Mouse (Mus musculus): ENCODE results near the gene Prtn3.

Gene Prtn3

DNA sequence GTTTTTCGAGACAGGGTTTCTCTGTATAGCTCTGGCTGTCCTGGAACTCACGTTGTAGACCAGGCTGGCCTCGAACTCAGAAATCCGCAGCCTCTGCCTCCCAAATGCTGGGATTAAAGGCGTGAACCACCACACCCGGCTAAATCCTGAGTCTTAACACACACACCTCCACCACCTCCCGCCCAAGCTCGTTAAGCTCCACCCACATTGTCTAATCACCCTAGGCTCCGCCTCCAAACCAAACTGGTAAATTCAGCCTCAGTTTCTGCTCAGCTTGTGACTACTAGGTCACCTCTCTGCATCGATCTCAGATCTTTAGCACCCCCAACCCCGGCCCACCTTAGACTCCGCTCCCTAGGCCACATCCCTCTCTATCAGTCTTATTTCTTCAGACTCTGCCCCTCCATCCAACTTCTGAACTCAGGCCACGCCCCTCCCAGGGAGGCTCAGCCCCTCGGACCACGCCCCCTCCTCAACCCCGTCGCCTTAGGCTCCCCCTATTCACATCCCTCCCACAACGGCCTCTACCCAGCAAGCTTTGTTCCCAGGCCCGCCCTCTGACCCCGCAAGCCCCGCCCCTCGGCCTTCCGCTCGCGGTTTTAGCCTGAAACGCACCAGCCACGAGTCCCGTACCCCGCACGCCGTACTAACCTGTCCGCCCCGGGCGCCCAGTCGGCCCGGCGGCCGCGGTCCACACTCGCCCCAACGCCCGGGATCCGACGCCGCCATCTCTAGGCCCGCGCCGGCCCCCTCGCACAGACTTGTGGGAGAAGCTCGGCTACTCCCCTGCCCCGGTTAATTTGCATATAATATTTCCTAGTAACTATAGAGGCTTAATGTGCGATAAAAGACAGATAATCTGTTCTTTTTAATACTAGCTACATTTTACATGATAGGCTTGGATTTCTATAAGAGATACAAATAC lies 34.2 kb downstream of the Prtn3 start, which contains the start of gene Med16:
Gene Med16 (minus strand): TSS at position 757 of the 925 bp plus-strand sequence.
- peak; percentile 96 for DNase-seq (ENCODE audit: low read depth, low spot score)

DNA sequence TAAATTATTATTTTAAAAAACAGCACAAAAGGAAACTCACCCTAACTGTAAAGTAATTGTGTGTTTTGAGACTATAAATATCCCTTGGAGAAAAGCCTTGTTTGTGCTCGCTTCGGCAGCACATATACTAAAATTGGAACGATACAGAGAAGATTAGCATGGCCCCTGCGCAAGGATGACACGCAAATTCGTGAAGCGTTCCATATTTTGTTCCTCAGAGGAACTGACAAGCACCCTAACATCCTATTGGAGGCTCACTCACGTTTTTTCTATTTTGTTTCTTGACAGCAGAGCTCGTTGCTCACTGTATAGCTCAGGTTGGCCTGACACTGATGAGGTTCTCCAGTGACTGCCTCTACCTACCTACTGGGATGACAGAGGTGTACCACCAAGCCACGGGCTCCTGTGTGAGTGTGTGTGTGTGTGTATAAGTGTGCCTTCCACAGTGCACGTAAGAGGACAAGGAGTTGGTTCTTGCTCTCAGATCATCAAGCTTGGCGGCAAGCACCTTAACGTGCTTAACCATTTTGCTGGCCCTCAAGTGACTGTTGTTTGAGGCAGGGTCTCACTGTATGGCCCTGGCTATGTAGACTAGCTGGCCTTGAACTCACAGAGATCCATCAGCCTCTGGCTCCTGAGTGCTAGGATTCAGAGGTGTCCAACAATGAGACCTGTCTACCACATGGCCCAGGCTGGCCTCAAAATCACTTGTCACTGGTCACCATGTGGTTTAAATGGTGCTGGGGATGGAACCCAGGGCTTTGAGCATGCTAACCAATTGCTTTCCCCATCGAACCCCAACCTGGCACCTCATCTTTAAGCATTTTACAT lies 35.0 kb downstream of the Prtn3 start:
- no peak for DNase-seq (ENCODE audit: low read depth, low spot score)

DNA sequence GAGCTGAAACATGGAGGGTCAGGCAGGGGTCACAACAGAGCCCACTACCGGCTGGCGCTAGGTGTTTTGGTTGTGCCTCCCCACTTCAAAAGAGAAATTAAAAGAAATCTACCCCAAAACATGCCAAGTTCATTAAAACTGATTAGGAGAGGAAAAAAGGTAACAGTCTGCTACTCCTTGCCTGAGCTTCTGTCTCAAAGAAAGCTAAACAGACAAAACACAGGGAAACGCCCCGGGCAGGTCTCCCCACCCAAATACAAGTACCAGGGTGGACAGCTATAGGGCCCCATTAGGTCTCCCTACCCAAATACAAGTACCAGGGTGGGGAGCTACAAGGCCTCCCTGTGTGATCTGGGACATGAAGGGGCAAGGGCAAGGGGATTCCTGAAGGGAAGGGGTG lies 36.3 kb downstream of the Prtn3 start, which contains the start of gene Gm26602:
Gene Gm26602 (plus strand): TSS at position 301 of the 400 bp plus-strand sequence.
- DNase-seq (ENCODE audit: low read depth, low spot score), result no peak

DNA sequence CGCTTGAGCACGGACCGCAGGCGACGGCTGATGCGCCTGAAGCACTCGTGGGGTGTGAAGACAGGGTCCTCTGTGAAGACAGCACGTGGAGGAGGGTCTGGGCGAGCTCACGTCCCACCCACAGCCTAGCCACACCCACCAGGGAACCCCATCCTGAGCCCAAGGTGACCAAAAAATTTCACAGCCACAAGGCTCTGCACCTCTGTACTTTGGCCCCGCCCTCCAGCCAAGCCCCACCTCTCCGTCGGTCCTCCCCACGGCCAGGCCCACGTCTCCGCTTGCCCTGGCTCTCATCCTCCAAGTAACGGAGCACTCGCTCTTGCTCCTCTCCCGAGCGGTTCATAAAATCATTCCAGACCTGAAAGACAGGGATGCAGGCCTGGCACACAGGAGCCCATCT lies 38.1 kb downstream of the Prtn3 start:
- no peak for DNase-seq (ENCODE audit: low read depth, low spot score)

DNA sequence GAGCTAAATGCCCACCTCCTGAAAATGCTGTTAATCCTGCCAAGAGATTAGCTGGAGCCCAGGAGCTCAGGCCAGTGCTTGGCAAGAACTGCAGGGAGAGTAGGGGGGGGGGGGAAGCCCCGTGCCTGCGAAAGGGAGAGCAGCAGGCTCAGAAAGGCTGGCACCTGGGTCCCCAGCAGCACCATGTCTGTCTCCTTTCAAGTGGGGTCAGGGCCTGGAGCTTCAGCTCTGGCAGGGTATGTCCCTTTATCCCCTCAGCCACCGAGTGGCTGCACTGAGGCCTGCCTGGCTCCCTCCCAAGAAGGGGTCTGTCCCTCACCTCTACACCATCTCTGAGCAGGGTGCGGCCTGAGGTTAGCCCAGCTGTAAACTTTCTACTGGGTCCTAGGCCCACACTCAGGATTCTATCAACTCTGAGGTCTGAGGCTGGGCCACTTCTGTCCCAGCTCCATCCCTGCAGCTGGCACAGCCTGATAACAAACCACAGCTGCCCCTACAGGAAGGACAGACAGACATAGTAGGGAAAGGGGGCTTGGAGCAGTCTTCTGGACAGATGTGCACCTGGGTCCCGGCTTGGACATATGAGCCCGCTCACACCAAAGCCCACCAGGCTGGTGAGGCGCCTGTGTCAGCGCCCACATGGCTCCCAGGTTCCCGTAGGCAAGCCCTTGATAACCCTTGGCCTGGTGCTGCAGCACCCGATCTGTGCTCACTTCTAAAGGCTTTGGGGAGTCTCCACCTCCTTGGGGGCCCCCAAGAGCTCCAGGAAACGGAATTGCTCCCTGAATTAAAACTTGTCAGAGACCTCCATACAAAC lies 40.1 kb downstream of the Prtn3 start:
- no peak for DNase-seq (ENCODE audit: low read depth, low spot score)

DNA sequence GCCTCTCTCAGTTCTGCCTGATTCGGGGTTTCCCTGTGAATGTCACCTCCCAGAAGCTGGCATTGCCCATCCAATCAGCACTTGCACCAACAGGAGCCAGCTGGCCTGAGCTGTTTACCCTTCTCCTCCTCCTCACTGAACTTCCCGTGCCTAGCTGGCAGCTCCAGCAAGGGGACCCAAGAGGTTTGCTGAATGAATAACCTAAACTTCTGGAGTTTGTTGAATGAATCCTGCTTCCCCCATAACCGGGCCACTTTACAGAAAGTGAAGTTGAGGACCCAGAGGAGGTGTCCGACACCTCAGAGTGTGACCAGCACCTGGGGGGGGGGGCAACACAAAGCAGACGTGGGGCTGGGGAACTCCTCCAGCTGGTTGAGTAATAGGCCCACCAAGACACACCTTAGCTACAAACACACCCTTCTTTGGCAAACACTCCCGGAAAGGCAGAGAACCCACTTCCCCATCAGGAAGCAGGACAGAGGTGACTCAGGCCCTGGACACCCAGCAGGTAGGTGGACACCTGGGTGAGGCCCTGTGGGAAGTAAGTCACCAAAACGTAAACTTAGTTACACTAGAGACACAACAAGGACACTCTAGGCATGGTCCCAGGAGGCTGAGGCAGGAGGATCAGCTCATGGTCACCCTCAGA lies 40.8 kb downstream of the Prtn3 start:
- DNase-seq (ENCODE audit: low read depth, low spot score), result no peak

DNA sequence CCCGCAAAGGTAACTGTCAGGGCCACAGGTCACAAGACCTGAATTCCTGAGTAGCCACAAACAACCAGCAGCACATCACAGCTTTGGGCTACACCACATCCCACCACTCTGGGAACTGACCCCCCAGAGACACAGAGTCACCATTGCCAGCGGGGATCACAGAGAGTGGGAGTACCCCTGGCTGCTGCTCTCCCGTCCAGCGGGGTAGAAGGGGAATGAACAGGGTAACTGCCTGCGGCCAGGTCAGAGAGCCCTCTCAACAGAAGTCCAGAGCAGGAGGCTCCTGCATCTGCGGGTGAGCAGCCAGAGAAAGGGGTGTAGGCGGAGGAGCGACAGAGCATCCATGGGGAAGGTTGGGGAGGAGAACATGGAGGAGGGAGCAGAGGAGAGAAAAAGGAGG lies 41.8 kb downstream of the Prtn3 start:
- no peak for DNase-seq (ENCODE audit: low read depth, low spot score)

DNA sequence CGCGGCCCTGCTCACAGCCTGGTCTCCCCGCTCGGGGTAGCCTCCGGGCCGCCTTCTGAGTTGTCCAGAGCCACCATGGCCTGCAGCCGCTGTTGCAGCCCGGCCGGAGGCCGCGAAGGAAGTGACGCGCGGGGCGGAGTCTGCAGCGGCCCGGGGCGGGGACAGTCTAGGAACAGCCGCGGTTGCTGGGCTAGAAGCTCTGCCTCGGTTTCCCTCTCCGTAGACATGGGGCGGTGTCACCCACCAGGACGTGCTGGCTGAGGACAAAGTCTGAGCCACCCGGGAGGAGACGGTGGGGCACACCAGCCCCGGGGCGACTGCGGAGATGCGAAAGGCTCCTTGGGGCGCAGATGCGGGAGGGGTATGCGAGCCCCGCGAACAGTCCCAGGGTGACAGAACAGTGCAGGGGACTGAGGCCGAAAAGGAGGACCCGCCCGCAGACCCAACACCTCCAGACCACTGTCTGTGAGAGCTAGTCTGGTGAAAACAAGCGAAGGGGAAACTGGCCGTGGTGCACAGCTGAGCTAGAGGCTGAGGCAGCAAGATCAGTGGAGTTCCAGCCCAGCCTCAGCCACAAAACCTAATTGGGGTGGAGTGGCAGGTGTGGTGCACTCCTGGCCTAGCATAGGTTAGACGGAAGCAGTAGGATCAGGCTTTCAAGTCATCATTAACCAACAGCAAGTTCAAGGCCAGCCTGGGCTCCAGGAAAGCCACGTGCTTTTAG lies 42.7 kb downstream of the Prtn3 start, which contains the start of gene Kiss1r:
Gene Kiss1r (plus strand): TSS at position 164 of the 724 bp plus-strand sequence.
- peak; percentile 57 for DNase-seq (ENCODE audit: low read depth, low spot score)

DNA sequence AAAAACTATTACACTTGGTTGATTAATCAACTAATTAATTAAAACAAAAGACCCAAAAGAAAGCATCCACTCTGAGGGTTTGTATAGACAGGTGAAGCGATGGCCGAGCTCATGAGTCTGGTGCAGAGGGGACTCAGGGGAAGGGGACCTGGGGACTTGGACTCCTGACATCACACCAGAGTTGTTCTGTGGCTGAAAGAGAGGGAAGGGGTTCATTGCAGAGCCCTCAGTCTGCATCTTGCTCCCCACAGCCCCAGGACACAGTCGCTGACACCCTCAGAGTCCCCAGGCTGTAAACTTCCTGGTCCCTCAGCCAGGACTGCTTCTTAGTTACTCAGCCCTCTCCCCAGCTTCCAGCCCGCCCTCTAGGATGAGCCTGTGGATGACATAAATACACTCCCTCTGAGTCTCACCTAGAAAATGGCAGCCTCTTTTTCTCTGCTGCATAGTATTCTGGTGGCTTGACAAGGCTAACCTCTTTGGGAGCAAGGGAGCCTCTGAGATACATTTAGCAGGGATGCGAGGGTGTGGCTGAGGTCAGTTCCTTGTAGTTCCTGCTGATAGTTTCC lies 43.3 kb downstream of the Prtn3 start:
- DNase-seq (ENCODE audit: low read depth, low spot score), result no peak

DNA sequence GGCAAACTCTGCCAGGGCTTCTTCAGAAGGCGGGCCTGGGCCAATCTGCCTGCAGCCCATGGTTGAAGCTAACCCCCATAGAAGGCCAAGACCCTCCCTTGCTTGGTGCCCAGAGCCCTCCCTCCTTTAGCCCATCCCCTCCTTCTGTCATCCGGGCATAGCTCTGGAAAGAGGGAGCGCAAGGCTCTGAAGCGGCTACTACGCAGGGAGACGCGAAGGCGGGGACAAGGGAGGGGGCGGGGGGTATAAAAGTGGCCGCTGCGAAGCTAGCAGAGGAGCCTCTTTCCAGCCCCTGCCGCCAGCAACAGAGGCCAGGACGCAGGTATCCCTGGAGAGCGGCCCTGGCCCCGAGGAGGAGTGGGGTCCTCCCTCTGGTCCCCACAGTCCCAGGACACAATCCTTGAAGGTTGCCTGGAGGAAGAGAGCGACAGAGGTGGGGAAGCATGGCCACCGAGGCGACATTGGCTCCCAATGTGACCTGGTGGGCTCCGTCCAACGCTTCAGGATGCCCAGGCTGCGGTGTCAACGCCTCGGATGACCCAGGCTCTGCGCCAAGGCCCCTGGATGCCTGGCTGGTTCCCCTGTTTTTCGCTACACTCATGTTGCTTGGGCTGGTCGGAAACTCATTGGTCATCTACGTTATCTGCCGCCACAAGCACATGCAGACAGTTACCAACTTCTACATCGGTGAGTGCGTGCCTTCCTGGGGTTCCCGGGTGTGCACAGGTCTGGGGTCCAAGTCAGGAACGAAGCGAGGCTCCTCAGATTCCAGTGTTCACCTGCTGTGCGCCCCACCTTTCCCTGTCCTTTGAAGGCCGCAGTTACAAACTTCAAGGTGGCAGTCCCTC lies 44.2 kb downstream of the Prtn3 start:
- no peak for DNase-seq (ENCODE audit: low read depth, low spot score)

DNA sequence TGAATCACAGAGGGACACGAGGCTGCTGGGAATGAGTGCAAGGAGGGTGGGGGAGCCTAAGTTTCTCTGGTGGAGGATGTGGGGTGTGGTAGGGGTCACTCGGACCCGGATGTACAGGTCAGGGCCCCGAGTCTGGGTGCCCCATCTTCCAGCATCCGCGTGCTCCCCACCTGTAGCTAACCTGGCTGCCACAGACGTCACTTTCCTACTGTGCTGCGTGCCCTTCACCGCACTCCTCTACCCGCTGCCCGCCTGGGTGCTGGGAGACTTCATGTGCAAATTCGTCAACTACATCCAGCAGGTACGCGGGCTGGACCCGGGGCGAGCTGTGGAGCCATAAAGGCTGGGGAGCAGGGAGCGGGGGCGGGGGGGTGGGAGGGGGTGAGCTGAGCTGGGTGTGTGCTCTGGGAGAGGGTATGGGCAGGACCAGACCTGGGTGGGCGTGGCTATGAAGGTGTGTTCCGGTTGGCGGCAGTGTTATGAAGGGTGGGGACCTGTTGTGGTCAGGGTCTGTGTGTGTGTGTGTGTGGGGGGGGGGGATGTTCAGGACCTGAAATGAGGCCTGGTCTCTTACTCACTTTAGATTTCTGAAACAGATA lies 45.1 kb downstream of the Prtn3 start:
- DNase-seq (ENCODE audit: low read depth, low spot score), result no peak

DNA sequence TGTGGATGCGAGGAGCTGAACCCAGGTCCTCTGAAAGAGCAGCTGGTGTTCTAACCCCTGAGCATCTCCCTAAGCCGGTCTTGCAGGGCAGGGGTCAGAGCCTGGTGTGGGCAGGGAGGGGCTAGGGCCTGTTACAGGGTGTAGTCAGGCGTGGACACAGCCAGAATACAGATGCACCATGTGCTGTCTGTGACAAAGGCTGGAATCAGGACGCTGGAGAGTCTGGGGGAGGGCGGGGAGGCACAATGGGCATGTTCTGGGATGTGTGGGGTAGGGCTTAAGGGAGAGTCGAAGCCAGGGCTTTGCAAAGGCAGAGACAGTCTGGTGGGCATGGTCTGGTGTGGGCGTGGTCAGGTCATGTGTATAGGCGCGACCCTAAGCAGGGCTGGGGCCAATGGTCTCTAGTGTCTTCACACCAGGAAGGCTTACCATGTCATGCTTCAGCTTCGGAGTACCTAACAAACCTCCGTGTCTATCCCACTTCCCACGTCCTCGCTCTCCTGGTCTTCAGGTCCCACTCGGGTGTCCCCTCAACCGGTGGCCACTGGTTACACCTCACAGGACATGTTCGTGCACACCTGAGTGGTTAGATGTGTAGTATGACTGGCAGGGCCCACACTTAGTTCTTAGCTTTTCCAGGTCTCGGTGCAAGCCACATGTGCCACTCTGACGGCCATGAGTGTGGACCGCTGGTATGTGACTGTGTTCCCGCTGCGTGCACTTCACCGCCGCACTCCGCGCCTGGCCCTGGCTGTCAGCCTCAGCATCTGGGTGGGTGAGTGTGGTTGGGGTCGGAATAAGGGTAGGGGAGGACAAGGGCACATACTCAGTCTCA lies 46.0 kb downstream of the Prtn3 start:
- no peak for DNase-seq (ENCODE audit: low read depth, low spot score)

DNA sequence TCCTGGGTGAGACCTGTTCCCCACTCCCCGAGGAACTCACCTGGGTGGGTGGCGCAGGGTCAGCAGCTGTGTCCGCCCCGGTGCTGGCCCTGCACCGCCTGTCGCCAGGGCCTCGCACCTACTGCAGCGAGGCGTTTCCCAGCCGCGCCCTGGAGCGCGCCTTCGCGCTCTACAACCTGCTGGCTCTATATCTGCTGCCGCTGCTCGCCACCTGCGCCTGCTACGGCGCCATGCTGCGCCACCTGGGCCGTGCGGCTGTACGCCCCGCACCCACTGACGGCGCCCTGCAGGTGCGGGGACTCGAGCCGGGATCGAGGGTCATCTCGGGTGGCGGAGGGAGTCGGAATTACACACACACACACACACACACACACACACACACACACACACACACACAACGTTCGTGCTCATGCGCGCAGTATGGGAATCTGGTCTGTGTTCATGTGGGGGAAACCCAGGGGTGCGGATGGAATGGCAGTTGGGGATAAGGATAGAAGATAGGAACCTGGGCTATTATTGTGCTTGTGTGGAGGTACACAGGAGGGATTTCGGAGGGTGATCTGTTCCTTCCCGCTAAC lies 46.8 kb downstream of the Prtn3 start, which contains the start of gene R3hdm4:
Gene R3hdm4 (minus strand): TSS at position 251 of the 578 bp plus-strand sequence.
- no peak for DNase-seq (ENCODE audit: low read depth, low spot score)

DNA sequence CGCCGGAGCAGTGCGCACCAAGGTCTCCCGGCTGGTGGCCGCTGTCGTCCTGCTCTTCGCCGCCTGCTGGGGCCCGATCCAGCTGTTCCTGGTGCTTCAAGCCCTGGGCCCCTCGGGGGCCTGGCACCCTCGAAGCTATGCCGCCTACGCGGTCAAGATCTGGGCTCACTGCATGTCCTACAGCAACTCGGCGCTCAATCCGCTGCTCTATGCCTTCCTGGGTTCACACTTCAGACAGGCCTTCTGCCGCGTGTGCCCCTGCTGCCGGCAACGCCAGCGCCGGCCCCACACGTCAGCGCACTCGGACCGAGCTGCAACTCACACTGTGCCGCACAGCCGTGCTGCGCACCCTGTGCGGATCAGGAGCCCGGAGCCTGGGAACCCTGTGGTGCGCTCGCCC lies 47.3 kb downstream of the Prtn3 start:
- no peak for DNase-seq (ENCODE audit: low read depth, low spot score)

DNA sequence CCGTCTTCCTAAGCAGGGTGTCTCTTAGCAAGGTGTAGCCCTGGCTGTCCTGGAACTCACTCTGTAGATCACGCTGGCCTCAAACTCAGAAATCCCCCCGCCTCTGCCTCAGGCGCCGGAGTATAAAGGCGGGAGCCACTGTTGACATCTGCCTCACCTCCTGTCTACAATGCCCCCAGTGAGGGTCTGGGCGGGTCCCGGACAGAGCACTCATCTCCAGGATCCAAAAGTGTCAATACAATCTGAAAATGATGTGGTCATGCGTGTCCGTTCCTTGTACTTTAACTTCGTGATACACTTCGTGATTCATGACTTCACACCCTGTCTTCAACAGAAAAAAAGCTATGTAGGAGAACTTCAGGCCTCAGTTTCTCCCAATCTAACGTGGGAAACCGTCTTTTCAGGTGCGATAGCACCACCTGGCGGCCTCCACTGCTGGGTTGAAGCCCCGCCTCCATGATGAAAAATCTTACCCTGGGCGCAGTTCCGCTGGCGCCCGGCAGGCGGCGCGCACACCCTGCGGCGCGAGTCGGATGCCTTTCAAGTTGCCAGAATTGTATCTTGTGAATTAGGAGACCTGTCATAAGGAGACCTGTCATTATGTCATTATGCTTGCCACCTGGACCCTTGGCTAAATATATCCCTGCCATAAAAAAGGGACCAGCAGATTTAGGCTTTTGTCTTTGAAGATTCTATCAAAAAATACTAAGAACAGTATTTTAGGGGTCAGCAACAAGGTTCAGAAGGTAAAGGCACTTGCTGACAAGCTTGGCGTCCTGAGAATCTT lies 50.9 kb downstream of the Prtn3 start:
- peak; percentile 87 for DNase-seq (ENCODE audit: low read depth, low spot score)

DNA sequence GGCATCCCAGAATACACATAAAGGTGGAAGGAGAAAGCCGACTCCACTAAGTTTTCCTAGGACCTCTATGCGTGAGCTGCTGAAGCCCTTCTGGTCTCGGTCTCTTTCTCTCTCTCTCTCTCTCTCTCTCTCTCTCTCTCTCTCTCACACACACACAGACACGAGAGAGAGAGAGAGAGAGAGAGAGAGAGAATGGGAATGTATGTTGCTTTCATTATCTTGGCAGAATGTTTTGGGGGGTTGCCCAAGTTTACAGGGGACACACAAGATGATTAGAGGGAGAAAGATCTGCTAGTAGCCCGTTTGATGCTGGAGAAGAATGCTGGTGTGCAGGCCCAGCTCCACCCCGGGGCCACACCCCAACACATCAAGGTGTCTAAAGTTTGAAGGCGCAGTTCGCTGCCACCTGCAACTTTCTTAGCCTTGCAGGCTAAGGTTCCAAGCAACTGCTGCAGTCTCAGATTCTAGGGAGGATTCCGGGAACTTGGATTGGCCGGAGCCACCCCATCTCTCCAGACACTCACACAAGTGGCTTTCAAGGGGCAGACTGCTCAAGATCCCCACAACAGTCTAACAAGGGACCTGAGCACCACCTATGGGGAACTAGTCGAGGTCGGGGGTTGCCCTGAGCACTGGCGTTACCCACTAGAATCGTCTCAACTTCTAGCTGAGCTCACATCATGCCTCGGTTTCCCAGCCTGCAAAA lies 51.7 kb downstream of the Prtn3 start:
- no peak for DNase-seq (ENCODE audit: low read depth, low spot score)

All from skeletal muscle tissue, adult 2 months (tissue).